Mouse (Mus musculus) midbrain, embryonic 15.5 days (tissue): ENCODE measurements around the gene Tmem251. TPM values are rescaled to one million over a fixed set of nuclear protein-coding genes. Genes with fewer than 3 reads are reported as not detected.

Source experiments
- ATAC-seq: fragments of 200-750 bp; cut with Nextera tagmentation; replicated peaks from 2 replicates; pipeline ENCODE4 v1.8.0; 2017; ENCODE audit warnings: moderate TSS enrichment
- H3K27ac ChIP-seq: fragments of 300-500 bp; sonication (generic); 2 replicates; pipeline ENCODE4 v1.5.1; 2015; ENCODE audit warnings: mild to moderate bottlenecking, inconsistent platforms
- H3K27me3 ChIP-seq: fragments of 300-500 bp; sonication (generic); replicated peaks from 2 replicates; pipeline ENCODE4 v1.6.1; 2015; ENCODE audit warnings: inconsistent platforms
- H3K36me3 ChIP-seq: fragments of 300-500 bp; sonication (generic); replicated peaks from 2 replicates; pipeline ENCODE4 v1.6.1; 2015; ENCODE audit warnings: inconsistent platforms
- H3K4me1 ChIP-seq: fragments of 300-500 bp; sonication (generic); 2 replicates; pipeline ENCODE4 v1.6.1; 2015; ENCODE audit warnings: inconsistent platforms
- H3K4me2 ChIP-seq: fragments of 300-500 bp; sonication (generic); 2 replicates; pipeline ENCODE4 v1.6.1; 2015; ENCODE audit warnings: inconsistent platforms, mild to moderate bottlenecking, moderate library complexity
- H3K4me3 ChIP-seq: fragments of 300-500 bp; sonication (generic); 2 replicates; pipeline ENCODE4 v1.5.1; 2015; ENCODE audit warnings: mild to moderate bottlenecking, inconsistent platforms
- H3K9ac ChIP-seq: fragments of 300-500 bp; sonication (generic); 2 replicates; pipeline ENCODE4 v1.6.1; 2015; ENCODE audit warnings: mild to moderate bottlenecking, inconsistent platforms
- H3K9me3 ChIP-seq: fragments of 300-500 bp; sonication (generic); 2 replicates; pipeline ENCODE4 v1.6.1; 2016; ENCODE audit warnings: inconsistent platforms
- WGBS: fragments of 180-500 bp; shearing (Covaris S2); methylation state at CpG from one replicate; pipeline ENCODE4 v1.1.7; 2015; ENCODE audit warnings: mixed read lengths; 5-methylcytosine and 5-hydroxymethylcytosine counted together
- polyA plus RNA-seq: library from polyadenylated mRNA; unstranded; fragments of >200 nt; fragmentation: Nextera tagmentation; extraction: Ambion mirVana; gene quantifications from 2 replicates; pipeline ENCODE4 v1.2.1, GENCODE M21; 2015

Tmem251 gene
- polyA plus RNA-seq, 1 experiment from 2014 or later: 11.9 TPM

- Histone ChIP-seq H3K4me1 (0 out of 2 replicates have a peak, but pooled peaks cover 3% of the 10 kb centered on the region), H3K9me3 (no peaks in the 10 kb centered on the region), H3K4me3 (no peak overlapping the region), H3K36me3 (no peaks in the 10 kb centered on the region), H3K4me2 (peak overlapping the region; percentile 17), H3K9ac (no peak overlapping the region), H3K27me3 (no peaks in the 10 kb centered on the region), H3K27ac (no peak overlapping the region)
- WGBS: 26% methylated on average over 13 of the region's 13 CpGs
- peak; percentile 75; the same call in 1 of the 2 replicates for ATAC-seq
Measured at GRCm38 (mm10) chr12:102719552-102720315, 23.8 kb upstream of the Tmem251 start.

GRCm38 (mm10) chr12:102722451-102722850 is 21.1 kb upstream of the Tmem251 start:
- Histone ChIP-seq H3K9ac (no peak overlapping the region), H3K9me3 (no peaks in the 10 kb centered on the region), H3K4me2 (no peak overlapping the region), H3K4me1 (0 out of 2 replicates have a peak, but pooled peaks cover 3% of the 10 kb centered on the region), H3K36me3 (no peaks in the 10 kb centered on the region), H3K4me3 (no peak overlapping the region), H3K27me3 (no peaks in the 10 kb centered on the region), H3K27ac (no peak overlapping the region)
- WGBS: 59% methylated on average over 11 of the region's 11 CpGs
- no peak for ATAC-seq

- ATAC-seq: no peak
- H3K9ac ChIP-seq: no peak overlapping the region
- H3K4me3 ChIP-seq: no peak overlapping the region
- H3K36me3 ChIP-seq: no peaks in the 10 kb centered on the region
- H3K27me3 ChIP-seq: no peaks in the 10 kb centered on the region
- no peak overlapping the region for H3K27ac ChIP-seq
- 0 out of 2 replicates have a peak, but pooled peaks cover 3% of the 10 kb centered on the region for H3K4me1 ChIP-seq
- WGBS: 65% methylated on average over 8 of the region's 8 CpGs
- no peaks in the 10 kb centered on the region for H3K9me3 ChIP-seq
- H3K4me2 ChIP-seq: no peak overlapping the region
Measured at GRCm38 (mm10) chr12:102722966-102723365, 20.6 kb upstream of the Tmem251 start.

- no peaks in the 10 kb centered on the region for H3K9me3 ChIP-seq
- H3K9ac ChIP-seq: no peak overlapping the region
- no peak overlapping the region for H3K27ac ChIP-seq
- H3K36me3 ChIP-seq: no peaks in the 10 kb centered on the region
- no peak overlapping the region for H3K4me3 ChIP-seq
- ATAC-seq: no peak
- H3K4me1 ChIP-seq: 0 out of 2 replicates have a peak, but pooled peaks cover 3% of the 10 kb centered on the region
- no peak overlapping the region for H3K4me2 ChIP-seq
- H3K27me3 ChIP-seq: no peaks in the 10 kb centered on the region
- WGBS: 79% methylated on average over 6 of the region's 6 CpGs
Measured at GRCm38 (mm10) chr12:102723861-102724260, 19.7 kb upstream of the Tmem251 start.

- WGBS: 93% methylated on average over 6 of the region's 6 CpGs
- H3K4me2 ChIP-seq: no peak overlapping the region
- H3K9ac ChIP-seq: no peak overlapping the region
- no peak for ATAC-seq
- H3K27ac ChIP-seq: no peak overlapping the region
- 0 out of 2 replicates have a peak, but pooled peaks cover 5% of the 10 kb centered on the region for H3K4me1 ChIP-seq
- no peaks in the 10 kb centered on the region for H3K9me3 ChIP-seq
- no peaks in the 10 kb centered on the region for H3K27me3 ChIP-seq
- no peak overlapping the region for H3K4me3 ChIP-seq
- no peaks in the 10 kb centered on the region for H3K36me3 ChIP-seq
Measured at GRCm38 (mm10) chr12:102725146-102725545, 18.4 kb upstream of the Tmem251 start.

- Histone ChIP-seq H3K4me1 (peaks cover 12% of the 10 kb centered on the region), H3K36me3 (no peaks in the 10 kb centered on the region), H3K9me3 (no peaks in the 10 kb centered on the region), H3K4me3 (no peak overlapping the region), H3K27ac (no peak overlapping the region), H3K4me2 (no peak overlapping the region), H3K9ac (no peak overlapping the region), H3K27me3 (no peaks in the 10 kb centered on the region)
- 80% methylated on average over 7 of the region's 7 CpGs for WGBS
- ATAC-seq: no peak
Measured at GRCm38 (mm10) chr12:102725761-102726175, 17.8 kb upstream of the Tmem251 start.

- 30% methylated on average over 26 of the region's 26 CpGs for WGBS
- no peaks in the 10 kb centered on the region for H3K9me3 ChIP-seq
- peak overlapping the region; percentile 26 for H3K4me3 ChIP-seq
- peaks cover 20% of the 10 kb centered on the region for H3K4me1 ChIP-seq
- H3K4me2 ChIP-seq: peak overlapping the region; percentile 51
- H3K27me3 ChIP-seq: no peaks in the 10 kb centered on the region
- 0 out of 2 replicates have a peak overlapping the region, but pooled peaks have one; percentile 12 for H3K9ac ChIP-seq
- peak; percentile 98 for ATAC-seq
- peak overlapping the region; percentile 82 for H3K27ac ChIP-seq
- no peaks in the 10 kb centered on the region for H3K36me3 ChIP-seq
Measured at GRCm38 (mm10) chr12:102729855-102730797, 13.4 kb upstream of the Tmem251 start.

- Histone ChIP-seq H3K9me3 (no peaks in the 10 kb centered on the region), H3K27ac (peak overlapping the region; percentile 82), H3K4me3 (peak overlapping the region; percentile 26), H3K36me3 (no peaks in the 10 kb centered on the region), H3K4me2 (peak overlapping the region; percentile 51), H3K27me3 (no peaks in the 10 kb centered on the region), H3K4me1 (peaks cover 20% of the 10 kb centered on the region), H3K9ac (no peak overlapping the region)
- WGBS: 36% methylated on average over 16 of the region's 16 CpGs
- peak; percentile 54 for ATAC-seq
Measured at GRCm38 (mm10) chr12:102730798-102731619, 12.6 kb upstream of the Tmem251 start.

- no peak overlapping the region for H3K4me3 ChIP-seq
- H3K27ac ChIP-seq: no peak overlapping the region
- H3K27me3 ChIP-seq: no peaks in the 10 kb centered on the region
- ATAC-seq: no peak
- 12% methylated on average over 5 of the region's 5 CpGs for WGBS
- H3K4me1 ChIP-seq: peaks cover 20% of the 10 kb centered on the region
- H3K9ac ChIP-seq: no peak overlapping the region
- H3K36me3 ChIP-seq: no peaks in the 10 kb centered on the region
- no peaks in the 10 kb centered on the region for H3K9me3 ChIP-seq
- H3K4me2 ChIP-seq: no peak overlapping the region
Measured at GRCm38 (mm10) chr12:102733381-102733780, 10.2 kb upstream of the Tmem251 start.

GRCm38 (mm10) chr12:102739096-102739495 is 4.5 kb upstream of the Tmem251 start:
- H3K4me3 ChIP-seq: no peak overlapping the region
- WGBS: 85% methylated on average over 5 of the region's 5 CpGs

GRCm38 (mm10) chr12:102740285-102740684 is 3.3 kb upstream of the Tmem251 start:
- WGBS: 66% methylated on average over 3 of the region's 3 CpGs
- no peak for ATAC-seq
- no peak overlapping the region for H3K9ac ChIP-seq
- H3K36me3 ChIP-seq: no peaks in the 10 kb centered on the region
- no peak overlapping the region for H3K4me3 ChIP-seq
- H3K4me2 ChIP-seq: no peak overlapping the region
- H3K9me3 ChIP-seq: no peaks in the 10 kb centered on the region
- no peaks in the 10 kb centered on the region for H3K27me3 ChIP-seq
- H3K27ac ChIP-seq: no peak overlapping the region
- H3K4me1 ChIP-seq: peaks cover 27% of the 10 kb centered on the region

More at GRCm38 (mm10) chr12:102739096-102739495, 4.5 kb upstream of the Tmem251 start:
- Histone ChIP-seq H3K27me3 (no peaks in the 10 kb centered on the region), H3K4me1 (peaks cover 18% of the 10 kb centered on the region), H3K27ac (no peak overlapping the region), H3K9me3 (no peaks in the 10 kb centered on the region), H3K36me3 (no peaks in the 10 kb centered on the region), H3K4me2 (no peak overlapping the region), H3K9ac (no peak overlapping the region)
- ATAC-seq: no peak
